Mouse (Mus musculus) NIH3T3 (cell line): ENCODE measurements around the gene Olfr1154.

ENCODE experiments used
- DNase-seq: peaks from one replicate; pipeline ENCODE4 v3.0.0-alpha.2; 2012; ENCODE audit warnings: low read depth

Gene Olfr1154

DNA sequence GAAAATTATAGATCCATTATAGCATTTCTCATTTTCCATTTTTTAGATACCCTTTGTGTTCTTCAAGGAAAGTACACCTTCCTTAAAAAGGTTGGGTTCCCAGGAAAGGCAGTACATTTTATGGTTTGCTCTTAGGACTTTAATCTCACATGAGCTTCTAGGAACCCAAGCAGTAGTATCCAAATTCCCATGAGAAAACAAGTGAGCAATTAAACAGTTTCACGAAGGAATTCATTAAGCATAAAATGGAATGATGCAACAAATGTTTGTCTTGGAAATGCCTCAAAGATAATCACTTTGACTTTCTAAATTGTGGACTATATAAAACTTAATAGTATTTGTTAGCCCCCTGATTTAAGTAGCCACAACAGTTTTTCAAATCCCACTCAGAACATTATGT, at the start of gene Olfr1154:
Gene Olfr1154 (minus strand): TSS at position 101 of the 400 bp plus-strand sequence.
- DNase-seq = no peak

DNA sequence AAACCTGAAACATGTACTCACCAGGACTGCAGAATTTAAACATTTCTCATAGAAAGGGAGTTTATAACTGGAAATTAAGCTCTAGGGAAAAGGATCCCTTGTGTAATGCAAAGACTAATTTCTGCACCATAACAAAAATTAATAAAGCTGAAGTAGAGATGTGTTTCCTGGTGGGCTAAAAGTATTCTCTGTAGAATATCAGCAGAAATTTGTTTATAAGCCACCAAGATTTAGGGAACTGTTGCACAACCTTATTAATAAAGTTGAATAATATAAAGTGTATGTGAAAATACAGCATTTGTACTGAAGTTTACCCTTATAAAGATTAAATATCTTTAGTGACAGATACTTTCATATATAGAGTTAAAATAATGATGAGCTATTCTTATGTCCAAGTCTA, 48.0 kb upstream of the Olfr1154 start, which contains the start of gene Olfr1156:
Gene Olfr1156 (minus strand): TSS at position 101 of the 400 bp plus-strand sequence.
- DNase-seq = no peak

- DNase-seq = no peak
Observed at GRCm38 (mm10) chr2:87945037-87945436, 40.1 kb upstream of the Olfr1154 start, which contains the start of gene Olfr1155. Gene Olfr1155 (minus strand): TSS chr2:87945137.

GRCm38 (mm10) chr2:87894662-87895061, 10.3 kb downstream of the Olfr1154 start, which contains the start of gene Olfr1153:
Gene Olfr1153 (plus strand): TSS chr2:87894962.
- DNase-seq = no peak

GRCm38 (mm10) chr2:87866192-87866591, 38.8 kb downstream of the Olfr1154 start, which contains the start of gene Olfr1152:
Gene Olfr1152 (plus strand): TSS chr2:87866492.
- DNase-seq = no peak

GRCm38 (mm10) chr2:87855562-87855961, 49.4 kb downstream of the Olfr1154 start, which contains the start of gene Olfr1151:
Gene Olfr1151 (plus strand): TSS chr2:87855862.
- DNase-seq = no peak
